Mouse (Mus musculus): ENCODE measurements around the gene Serpinb13. TPM values are rescaled to one million over a fixed set of nuclear protein-coding genes. Genes with fewer than 3 reads are reported as not detected.

Serpinb13 gene
- total and polyA plus RNA-seq, 3 experiments: not detected

DNA sequence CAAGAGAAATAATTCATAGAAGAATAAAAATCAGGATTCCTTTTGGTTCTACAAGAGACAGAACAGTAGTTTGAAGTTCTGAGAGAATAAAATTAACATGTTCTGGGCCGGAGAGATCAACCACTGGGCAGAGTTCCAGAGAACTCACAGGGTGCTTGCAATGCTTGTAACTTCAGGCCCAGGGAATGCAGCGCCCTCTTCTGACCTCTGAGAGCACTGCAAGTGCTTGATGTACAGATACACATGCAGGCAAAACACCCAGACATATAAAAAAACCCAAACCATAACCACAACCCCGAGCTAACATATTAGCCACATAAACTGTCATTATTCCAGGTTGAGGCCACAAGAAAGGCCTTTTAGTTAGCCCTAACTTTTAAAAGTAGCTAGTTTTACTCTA, 19.8 kb upstream of the Serpinb13 start:
- H3K27me3 ChIP-seq (ENCODE audit: insufficient read depth, low read length): no peaks in the 10 kb centered on the region
- 0 out of 2 replicates have a peak, but pooled peaks cover 4% of the 10 kb centered on the region for H3K9me3 ChIP-seq (replicated peaks)
- no peak for ATAC-seq (ENCODE audit: extremely low read depth, insufficient number of reproducible peaks, low FRiP score, poor library complexity, severe bottlenecking)
- TF ChIP-seq GATA1 (IDR thresholded peaks at IDR 0.05; ENCODE audit: borderline replicate concordance, low read length) (no peak), CTCF (IDR thresholded peaks at IDR 0.05; ENCODE audit: low read depth, low read length) (no peak), GATA2 (IDR thresholded peaks at IDR 0.05; ENCODE audit: borderline replicate concordance, low read depth, low read length) (no peak), TAL1 (conservative IDR thresholded peaks at IDR 0.05; ENCODE audit: low read depth, low read length) (no peak), POLR2AphosphoS5 (IDR thresholded peaks at IDR 0.05; ENCODE audit: insufficient replicate concordance, low read depth, low read length) (no peak)
- H3K4me1 ChIP-seq (ENCODE audit: insufficient read depth, low read depth, low read length): no peaks in the 10 kb centered on the region
- DNase-seq (ENCODE audit: low spot score): no peak
- no peaks in the 10 kb centered on the region for H3K36me3 ChIP-seq (replicated peaks)
- H3K4me3 ChIP-seq (ENCODE audit: low read depth, low read length): no peak overlapping the region

DNA sequence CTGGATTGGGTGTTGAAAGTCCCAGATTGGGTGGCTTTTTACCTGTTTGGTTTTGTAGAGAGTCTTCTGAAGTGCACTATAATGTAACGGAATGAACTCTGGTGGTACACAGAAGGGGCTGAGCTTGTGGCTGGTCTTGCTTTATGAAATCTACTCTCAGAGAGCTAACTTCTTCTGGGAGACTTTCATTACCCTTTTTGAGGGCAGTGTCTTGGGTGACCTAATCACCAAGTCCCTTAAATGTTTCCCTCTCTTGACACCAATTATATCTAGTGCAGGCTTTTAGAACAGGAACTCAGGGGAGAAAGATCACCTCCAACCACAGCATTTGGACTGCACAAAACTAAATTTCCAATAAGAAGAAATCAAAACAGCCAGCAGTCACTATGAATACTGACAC, 2.3 kb downstream of the Serpinb13 start:
- ATAC-seq (ENCODE audit: extremely low read depth, insufficient number of reproducible peaks, low FRiP score, poor library complexity, severe bottlenecking): no peak
- TF ChIP-seq GATA1 (IDR thresholded peaks at IDR 0.05; ENCODE audit: borderline replicate concordance, low read length) (no peak), POLR2AphosphoS5 (IDR thresholded peaks at IDR 0.05; ENCODE audit: insufficient replicate concordance, low read depth, low read length) (no peak), CTCF (IDR thresholded peaks at IDR 0.05; ENCODE audit: low read depth, low read length) (no peak), TAL1 (conservative IDR thresholded peaks at IDR 0.05; ENCODE audit: low read depth, low read length) (no peak), GATA2 (IDR thresholded peaks at IDR 0.05; ENCODE audit: borderline replicate concordance, low read depth, low read length) (no peak)
- no peak for DNase-seq (ENCODE audit: low spot score)
- H3K36me3 ChIP-seq (replicated peaks): no peaks in the 10 kb centered on the region
- H3K4me3 ChIP-seq (ENCODE audit: low read depth, low read length): no peak overlapping the region
- no peaks in the 10 kb centered on the region for H3K27me3 ChIP-seq (ENCODE audit: insufficient read depth, low read length)
- H3K4me1 ChIP-seq (ENCODE audit: insufficient read depth, low read depth, low read length): no peaks in the 10 kb centered on the region
- peaks cover 5% of the 10 kb centered on the region for H3K9me3 ChIP-seq (replicated peaks)

DNA sequence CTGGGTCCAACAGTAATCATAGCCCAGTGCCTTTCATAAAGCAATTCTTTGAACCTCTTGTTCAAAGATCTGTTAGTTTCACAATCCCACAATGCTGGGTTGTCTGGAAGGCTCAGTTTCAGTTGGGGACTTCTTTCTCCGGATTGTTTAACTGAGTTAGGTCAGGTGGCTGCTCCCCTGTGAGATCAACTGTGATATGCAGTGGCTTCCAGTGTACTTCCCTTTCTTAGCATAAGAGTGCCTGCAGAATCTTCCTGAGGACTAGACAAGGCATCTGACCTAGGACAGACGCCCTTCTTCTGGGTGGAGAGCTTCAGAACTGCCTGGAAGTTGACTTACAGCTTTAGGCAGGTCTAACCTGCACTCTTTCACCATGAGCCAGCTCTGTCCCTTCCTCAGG, 3.1 kb downstream of the Serpinb13 start:
- DNase-seq (ENCODE audit: low spot score) (no peak), ATAC-seq (ENCODE audit: extremely low read depth, insufficient number of reproducible peaks, low FRiP score, poor library complexity, severe bottlenecking) (no peak)
- Histone ChIP-seq H3K36me3 (replicated peaks) (no peaks in the 10 kb centered on the region), H3K9me3 (replicated peaks) (peaks cover 5% of the 10 kb centered on the region), H3K27me3 (ENCODE audit: insufficient read depth, low read length) (no peaks in the 10 kb centered on the region), H3K4me1 (ENCODE audit: insufficient read depth, low read depth, low read length) (no peaks in the 10 kb centered on the region), H3K4me3 (ENCODE audit: low read depth, low read length) (no peak overlapping the region)
- TF ChIP-seq POLR2AphosphoS5 (IDR thresholded peaks at IDR 0.05; ENCODE audit: insufficient replicate concordance, low read depth, low read length): no peak
- no peak for TF ChIP-seq GATA2 (IDR thresholded peaks at IDR 0.05; ENCODE audit: borderline replicate concordance, low read depth, low read length)
- no peak for TF ChIP-seq TAL1 (conservative IDR thresholded peaks at IDR 0.05; ENCODE audit: low read depth, low read length)
- no peak for TF ChIP-seq CTCF (IDR thresholded peaks at IDR 0.05; ENCODE audit: low read depth, low read length)
- no peak for TF ChIP-seq GATA1 (IDR thresholded peaks at IDR 0.05; ENCODE audit: borderline replicate concordance, low read length)

DNA sequence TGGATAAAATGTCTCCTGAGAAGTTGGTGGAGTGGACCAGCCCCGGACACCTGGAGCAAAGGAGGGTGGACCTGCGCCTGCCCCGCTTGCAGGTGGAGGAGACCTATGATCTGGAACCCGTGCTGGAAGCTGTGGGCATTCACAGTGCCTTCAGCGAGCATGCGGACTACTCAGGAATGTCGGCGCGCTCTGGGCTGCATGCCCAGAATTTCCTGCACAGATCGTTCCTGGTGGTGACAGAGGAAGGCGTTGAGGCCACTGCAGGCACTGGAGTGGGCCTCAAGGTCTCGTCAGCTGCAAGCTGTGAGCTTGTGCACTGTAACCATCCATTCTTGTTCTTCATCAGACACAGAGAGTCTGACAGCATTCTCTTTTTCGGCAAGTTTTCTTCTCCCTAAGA, 19.6 kb downstream of the Serpinb13 start:
- DNase-seq (ENCODE audit: low spot score): no peak
- TF ChIP-seq CTCF (IDR thresholded peaks at IDR 0.05; ENCODE audit: low read depth, low read length) (no peak), GATA2 (IDR thresholded peaks at IDR 0.05; ENCODE audit: borderline replicate concordance, low read depth, low read length) (no peak), GATA1 (IDR thresholded peaks at IDR 0.05; ENCODE audit: borderline replicate concordance, low read length) (no peak), TAL1 (conservative IDR thresholded peaks at IDR 0.05; ENCODE audit: low read depth, low read length) (no peak), POLR2AphosphoS5 (IDR thresholded peaks at IDR 0.05; ENCODE audit: insufficient replicate concordance, low read depth, low read length) (no peak)
- no peaks in the 10 kb centered on the region; the same call in none of the 2 replicates for H3K9me3 ChIP-seq (replicated peaks)
- H3K4me3 ChIP-seq (ENCODE audit: low read depth, low read length): no peak overlapping the region
- H3K27me3 ChIP-seq (ENCODE audit: insufficient read depth, low read length): no peaks in the 10 kb centered on the region
- ATAC-seq (ENCODE audit: extremely low read depth, insufficient number of reproducible peaks, low FRiP score, poor library complexity, severe bottlenecking): no peak
- H3K36me3 ChIP-seq (replicated peaks): no peaks in the 10 kb centered on the region
- H3K4me1 ChIP-seq (ENCODE audit: insufficient read depth, low read depth, low read length): no peaks in the 10 kb centered on the region

DNA sequence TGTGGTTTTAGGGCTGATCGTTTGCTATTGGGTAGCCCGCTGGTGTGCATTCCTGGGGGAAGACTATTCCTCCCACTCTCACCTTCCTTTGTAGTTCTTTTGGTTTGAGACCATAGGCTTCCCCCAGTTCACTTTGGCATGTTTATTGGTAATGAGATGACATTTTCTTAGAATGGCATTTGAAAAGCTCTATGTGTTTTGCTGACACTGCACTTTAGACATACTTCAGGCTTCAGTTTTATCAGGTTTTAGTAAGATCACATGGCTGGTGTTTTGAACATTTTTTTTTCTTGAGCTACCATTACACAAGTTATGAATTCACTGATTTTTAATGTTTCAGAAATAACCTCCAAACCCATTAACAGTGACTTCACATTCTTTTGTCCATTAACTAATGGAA, 21.0 kb downstream of the Serpinb13 start:
- Histone ChIP-seq H3K36me3 (replicated peaks) (no peaks in the 10 kb centered on the region), H3K9me3 (replicated peaks) (no peaks in the 10 kb centered on the region; the same call in none of the 2 replicates), H3K27me3 (ENCODE audit: insufficient read depth, low read length) (no peaks in the 10 kb centered on the region), H3K4me1 (ENCODE audit: insufficient read depth, low read depth, low read length) (no peaks in the 10 kb centered on the region), H3K4me3 (ENCODE audit: low read depth, low read length) (no peak overlapping the region)
- ATAC-seq (ENCODE audit: extremely low read depth, insufficient number of reproducible peaks, low FRiP score, poor library complexity, severe bottlenecking) (no peak), DNase-seq (ENCODE audit: low spot score) (no peak)
- TF ChIP-seq CTCF (IDR thresholded peaks at IDR 0.05; ENCODE audit: low read depth, low read length) (no peak), GATA1 (IDR thresholded peaks at IDR 0.05; ENCODE audit: borderline replicate concordance, low read length) (no peak), POLR2AphosphoS5 (IDR thresholded peaks at IDR 0.05; ENCODE audit: insufficient replicate concordance, low read depth, low read length) (no peak), GATA2 (IDR thresholded peaks at IDR 0.05; ENCODE audit: borderline replicate concordance, low read depth, low read length) (no peak)

DNA sequence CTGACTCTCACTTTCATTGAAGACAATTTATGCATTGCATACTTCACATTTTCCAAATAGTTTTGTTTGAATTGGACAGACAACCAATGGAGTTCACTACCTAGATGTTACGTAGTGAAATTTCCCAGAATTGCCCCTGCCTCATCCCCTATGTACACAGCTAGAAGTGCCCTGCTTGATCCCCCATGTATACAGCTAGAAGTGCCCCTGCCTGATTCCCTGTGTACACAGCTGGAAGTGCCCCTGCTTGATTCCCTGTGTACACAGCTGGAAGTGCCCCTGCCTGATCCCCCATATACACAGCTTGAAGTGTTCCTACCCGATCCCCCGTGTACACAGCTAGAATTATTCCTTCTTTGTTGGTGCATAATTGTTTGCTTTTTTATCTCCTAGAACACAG, 25.5 kb downstream of the Serpinb13 start:
- no peaks in the 10 kb centered on the region for H3K27me3 ChIP-seq (ENCODE audit: insufficient read depth, low read length)
- H3K4me3 ChIP-seq (ENCODE audit: low read depth, low read length): no peak overlapping the region
- ATAC-seq (ENCODE audit: extremely low read depth, insufficient number of reproducible peaks, low FRiP score, poor library complexity, severe bottlenecking) (no peak), DNase-seq (ENCODE audit: low spot score) (no peak)
- no peak for TF ChIP-seq POLR2AphosphoS5 (IDR thresholded peaks at IDR 0.05; ENCODE audit: insufficient replicate concordance, low read depth, low read length)
- no peak for TF ChIP-seq CTCF (IDR thresholded peaks at IDR 0.05; ENCODE audit: low read depth, low read length)
- TF ChIP-seq TAL1 (conservative IDR thresholded peaks at IDR 0.05; ENCODE audit: low read depth, low read length): no peak
- TF ChIP-seq GATA1 (IDR thresholded peaks at IDR 0.05; ENCODE audit: borderline replicate concordance, low read length): no peak
- no peak for TF ChIP-seq GATA2 (IDR thresholded peaks at IDR 0.05; ENCODE audit: borderline replicate concordance, low read depth, low read length)
- no peaks in the 10 kb centered on the region for H3K36me3 ChIP-seq (replicated peaks)
- peaks cover 4% of the 10 kb centered on the region for H3K9me3 ChIP-seq (replicated peaks)
- H3K4me1 ChIP-seq (ENCODE audit: insufficient read depth, low read depth, low read length): no peaks in the 10 kb centered on the region
